Mouse (Mus musculus): ENCODE measurements at regions not wholly inside any gene's neighbourhood (a gene's known extent, or its start where the extent isn't known, plus 50 kb on each side); places are given as distances from the start of the nearest gene placed in this dataset.

DNA sequence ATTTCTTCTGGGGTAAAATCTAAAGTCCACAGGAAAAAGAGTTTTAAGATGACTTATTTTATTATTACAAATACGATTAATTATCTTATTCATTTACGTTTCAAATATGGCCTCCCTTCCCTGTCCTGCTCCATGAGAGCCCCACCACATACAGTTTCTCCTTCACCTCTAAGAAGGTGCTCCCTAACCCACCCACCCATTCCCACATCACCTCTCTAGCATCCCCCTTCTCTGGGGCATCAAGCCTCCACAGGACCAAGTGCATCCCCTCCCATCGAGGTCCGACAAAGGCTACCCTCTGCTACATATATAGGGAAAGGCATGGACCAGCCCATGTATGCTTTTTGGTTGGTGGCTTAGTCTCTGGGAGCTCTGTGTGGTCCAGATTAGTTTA, 300.2 kb upstream of the Gpc5 start:
- ATAC-seq (replicated peaks; ENCODE audit: low FRiP score, poor library complexity, severe bottlenecking) = no peak

DNA sequence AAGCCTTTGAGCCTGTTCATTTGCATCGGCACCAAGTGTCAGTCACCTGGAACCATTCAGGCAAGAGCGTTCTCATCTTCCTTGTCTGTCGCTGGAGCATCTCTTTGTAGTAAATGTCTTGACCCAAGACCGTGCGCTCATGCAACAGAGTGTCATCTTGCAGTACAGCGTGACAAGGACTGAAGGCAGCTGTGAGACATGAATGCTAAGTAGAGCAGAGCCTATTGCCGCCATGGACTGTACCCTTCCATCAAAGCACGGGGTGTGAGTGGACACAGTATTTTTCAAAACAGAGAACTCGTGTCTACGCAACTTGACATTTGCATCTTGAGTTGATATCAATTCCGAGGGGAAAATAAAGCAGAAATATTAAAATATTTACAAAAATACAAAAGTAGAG, 287.4 kb upstream of the Gpc5 start:
- ATAC-seq (replicated peaks; ENCODE audit: low FRiP score, poor library complexity, severe bottlenecking) = no peak

DNA sequence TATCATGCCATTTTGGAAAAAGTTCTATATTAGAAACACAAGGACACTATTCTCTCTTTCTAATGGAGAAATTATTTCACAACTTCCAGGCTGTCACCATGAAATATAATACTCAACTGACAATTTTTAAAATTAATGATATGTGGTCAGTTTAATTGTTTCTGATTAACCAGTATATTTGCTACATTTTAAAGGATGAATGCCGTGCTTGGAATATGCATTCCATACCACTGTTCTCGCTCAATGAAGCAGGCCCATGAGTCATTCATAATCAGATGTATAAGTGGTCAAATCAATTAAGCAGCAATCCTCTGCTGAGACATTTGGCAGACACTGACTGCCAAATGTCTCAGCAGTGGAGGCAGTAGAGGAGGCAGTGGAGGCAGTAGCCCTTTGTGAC, 283.4 kb upstream of the Gpc5 start:
- no peak for ATAC-seq (replicated peaks; ENCODE audit: low FRiP score, poor library complexity, severe bottlenecking)

DNA sequence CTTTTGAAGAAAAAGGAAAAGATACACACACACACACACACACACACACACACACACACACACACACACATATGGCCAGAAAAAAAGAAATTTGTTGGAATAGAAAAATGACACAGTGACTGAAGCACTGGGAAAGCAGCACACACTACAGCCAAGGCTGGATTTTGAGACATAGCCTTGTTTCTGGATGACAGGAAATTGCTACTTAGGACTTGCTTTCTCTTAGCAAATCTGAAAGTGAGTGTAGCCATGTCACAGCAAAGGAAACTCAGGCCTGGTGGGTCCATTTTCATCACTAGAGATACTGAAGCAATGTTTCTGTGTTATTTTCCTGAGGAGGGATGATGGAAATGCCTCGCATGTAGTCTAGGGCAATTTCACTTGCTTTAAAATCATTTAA, 271.3 kb upstream of the Gpc5 start:
- ATAC-seq (replicated peaks; ENCODE audit: low FRiP score, poor library complexity, severe bottlenecking) = no peak

DNA sequence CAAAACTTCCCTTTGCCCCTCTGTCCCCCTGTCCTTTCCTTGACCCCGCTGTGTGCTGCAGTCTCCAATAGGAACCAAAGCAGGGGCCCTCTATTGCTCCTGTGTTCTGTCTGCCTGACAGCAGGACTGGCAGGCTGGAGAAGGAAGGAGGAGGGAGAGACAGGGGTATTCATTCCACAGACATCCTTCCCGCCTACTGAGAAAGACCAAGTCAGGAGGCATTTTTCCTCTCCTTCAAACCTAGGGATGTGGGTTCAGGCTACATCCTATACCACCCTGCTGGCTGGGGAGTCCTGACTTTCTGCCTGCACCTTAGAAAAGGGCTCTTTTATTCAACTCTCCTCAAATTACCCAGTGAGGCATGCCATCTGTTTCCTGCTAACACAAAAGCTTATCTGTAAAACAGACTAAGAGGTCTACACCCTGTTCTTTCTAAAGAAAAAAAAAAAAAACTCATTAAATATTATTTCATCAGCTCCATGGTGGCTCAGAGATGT, 270.9 kb upstream of the Gpc5 start:
- ATAC-seq (replicated peaks; ENCODE audit: low FRiP score, poor library complexity, severe bottlenecking) = no peak

DNA sequence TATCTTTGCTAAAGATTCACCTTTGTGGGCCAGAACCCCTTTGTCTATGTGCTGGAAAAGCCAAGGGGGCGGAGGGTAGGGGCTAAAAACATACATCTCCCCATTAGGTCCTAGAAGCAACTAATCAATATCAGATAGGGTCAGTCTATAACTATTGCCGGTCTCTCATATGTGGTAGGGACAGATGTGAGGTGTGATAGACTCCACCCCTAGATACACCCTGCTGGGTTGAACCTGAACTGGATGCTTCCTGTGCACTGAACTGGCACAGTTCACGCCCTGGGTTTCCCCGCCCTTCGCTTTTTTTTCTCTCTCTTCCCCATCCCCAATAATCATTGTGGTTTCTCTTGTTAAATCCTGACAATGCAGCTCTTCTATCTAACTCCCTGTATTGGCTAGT, 270.3 kb upstream of the Gpc5 start:
- no peak for ATAC-seq (replicated peaks; ENCODE audit: low FRiP score, poor library complexity, severe bottlenecking)

DNA sequence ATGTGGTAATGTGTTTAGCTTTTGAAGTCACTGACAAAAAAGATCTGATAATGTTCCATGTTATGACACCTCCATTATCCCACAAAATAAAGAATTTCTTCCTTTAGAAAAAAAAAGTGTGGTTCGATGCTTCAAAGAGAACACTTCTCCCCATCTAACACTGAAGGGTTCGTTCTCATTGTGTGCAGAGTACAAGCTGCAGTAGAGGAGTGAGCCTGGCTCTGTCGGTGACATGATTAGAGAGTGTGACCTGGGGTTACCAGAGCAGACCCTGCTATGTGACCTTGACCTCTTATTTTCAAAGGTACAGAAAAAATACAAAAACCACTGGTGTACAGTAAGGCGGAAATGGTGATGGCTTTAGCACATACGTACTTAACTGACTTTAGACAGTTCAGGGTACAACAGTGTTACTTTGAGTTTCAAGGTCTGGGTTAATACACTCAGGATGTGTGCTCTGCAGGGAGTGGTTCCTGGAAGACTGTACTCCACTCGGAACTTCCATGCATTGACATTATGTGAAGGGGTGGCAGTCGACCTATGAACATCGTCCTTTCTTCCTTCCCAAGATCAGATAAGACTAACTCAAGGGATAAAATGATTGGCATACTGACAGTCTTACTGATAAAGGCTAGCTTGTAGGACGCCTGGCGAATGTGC, 265.2 kb upstream of the Gpc5 start:
- ATAC-seq (replicated peaks; ENCODE audit: low FRiP score, poor library complexity, severe bottlenecking) = no peak

DNA sequence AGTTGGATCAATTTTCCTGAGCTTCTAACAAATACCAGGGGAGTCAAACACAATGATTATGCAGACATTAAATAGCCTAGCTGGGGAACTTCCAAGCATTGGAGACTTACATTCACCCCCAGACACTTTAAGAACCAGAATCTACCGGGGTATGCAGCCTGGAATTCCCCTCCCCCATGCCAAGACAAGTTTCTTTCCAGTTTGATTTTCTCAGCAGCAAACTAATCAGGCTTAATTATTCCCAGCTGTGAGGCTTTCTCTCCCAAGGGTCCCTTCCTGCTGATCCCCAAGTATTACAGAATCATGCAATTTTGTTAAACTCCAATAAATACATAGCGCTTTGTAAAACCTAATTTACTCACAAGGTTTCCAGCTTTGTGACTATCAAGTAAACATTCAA, 262.7 kb upstream of the Gpc5 start:
- no peak for ATAC-seq (replicated peaks; ENCODE audit: low FRiP score, poor library complexity, severe bottlenecking)

DNA sequence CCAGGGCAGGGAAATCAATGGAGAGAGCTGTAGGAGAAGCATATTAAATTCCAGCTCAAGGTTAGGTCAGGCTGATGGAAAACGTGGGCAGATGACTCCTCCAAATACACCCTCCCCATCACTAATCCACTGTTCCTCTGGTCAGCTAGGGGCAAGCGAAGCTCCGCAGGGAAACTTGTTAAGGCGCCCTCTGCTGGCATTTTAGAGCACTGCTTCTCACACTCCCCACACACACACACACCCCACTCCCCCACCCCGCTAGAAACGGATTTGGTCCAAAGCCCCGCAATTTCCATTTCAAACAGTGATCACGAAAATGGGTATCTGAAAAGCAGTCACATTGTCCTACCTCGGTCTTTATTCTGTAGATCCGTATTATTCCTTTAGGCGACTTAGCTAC, 259.0 kb upstream of the Gpc5 start:
- ATAC-seq (replicated peaks; ENCODE audit: low FRiP score, poor library complexity, severe bottlenecking) = no peak

DNA sequence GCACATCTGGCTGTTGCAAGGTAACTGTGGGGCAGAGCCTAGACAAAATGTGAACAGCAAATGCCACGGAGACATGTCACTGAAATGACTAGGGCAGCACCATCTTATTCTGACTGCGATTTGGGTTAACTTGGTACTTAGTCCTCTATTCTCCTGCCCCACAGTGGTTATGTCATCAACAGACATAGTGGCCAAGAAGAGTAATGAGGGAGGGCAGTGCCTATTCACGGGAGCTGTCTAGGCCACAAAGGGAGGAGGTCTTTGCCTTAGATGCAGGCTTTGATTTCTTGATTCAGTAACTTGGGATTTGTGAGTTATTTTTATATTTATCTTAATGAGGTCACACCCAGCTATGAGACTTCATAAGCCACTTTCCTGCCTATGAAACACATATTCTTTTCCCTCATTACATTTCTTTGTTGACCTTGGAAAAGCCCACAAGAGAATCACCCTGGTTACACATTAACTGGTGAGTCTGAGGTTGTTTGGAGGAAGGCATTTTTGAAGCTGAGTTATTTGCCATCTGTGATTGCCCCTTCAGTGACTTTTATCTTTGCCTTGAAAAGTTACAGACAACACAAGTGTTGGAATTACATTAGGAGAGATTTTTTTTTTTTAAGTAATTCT, 255.2 kb upstream of the Gpc5 start:
- no peak for ATAC-seq (replicated peaks; ENCODE audit: low FRiP score, poor library complexity, severe bottlenecking)

DNA sequence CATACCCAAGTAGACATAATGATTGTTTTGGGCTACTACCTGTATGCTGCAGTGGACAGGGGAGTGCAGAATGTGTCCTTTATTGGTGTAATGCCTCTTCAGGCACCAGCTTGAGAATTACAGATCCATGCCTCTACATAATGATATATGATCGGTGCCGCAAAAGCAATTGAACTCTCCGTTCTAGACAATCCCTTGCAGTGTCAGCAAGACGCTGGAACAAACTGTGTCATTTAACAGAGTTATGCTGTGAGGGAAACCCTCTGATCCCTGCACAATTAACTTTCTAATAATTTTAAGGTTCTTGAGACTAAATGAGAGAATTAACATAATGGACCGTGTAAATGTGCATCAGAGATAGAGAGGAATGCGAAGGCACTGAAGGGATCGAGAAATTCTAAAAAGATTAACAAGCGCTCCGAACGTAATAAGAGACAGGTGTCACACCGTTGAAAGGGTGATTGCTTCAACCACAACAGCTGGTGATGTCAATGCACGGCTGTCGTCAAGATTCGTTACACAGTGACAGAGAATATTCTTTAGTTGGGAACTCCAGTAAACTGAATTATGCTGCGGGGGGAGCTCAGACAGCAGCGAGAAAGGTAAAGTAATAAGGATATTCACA, 254.3 kb upstream of the Gpc5 start:
- ATAC-seq (replicated peaks; ENCODE audit: low FRiP score, poor library complexity, severe bottlenecking) = no peak

DNA sequence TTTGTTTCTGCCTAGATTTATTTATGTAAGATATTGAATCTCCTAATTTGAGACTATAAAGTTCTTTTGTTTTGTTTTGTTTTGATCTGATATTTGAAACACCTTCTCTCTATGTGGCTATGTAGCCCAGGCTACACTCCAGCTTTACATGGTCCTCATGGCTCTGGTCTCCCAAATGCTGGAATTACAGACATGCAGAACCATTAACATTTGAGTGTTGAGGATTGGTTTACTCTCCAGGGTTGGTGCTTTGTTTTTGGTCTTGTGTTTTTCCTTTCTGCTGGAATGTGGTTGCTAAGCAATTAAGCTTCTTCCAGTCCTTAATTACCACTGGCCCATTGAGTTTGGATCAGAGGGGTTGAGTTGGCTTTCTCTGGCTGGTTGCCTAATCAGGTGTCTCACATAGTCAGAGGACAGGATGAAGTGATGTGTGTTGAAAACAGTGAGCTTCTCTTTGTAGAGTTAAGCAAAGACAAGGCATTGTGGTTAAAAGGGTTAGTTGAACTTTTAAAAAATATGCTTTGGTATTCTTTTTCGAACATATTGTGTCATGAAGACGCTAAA, 252.6 kb upstream of the Gpc5 start:
- no peak for ATAC-seq (replicated peaks; ENCODE audit: low FRiP score, poor library complexity, severe bottlenecking)

DNA sequence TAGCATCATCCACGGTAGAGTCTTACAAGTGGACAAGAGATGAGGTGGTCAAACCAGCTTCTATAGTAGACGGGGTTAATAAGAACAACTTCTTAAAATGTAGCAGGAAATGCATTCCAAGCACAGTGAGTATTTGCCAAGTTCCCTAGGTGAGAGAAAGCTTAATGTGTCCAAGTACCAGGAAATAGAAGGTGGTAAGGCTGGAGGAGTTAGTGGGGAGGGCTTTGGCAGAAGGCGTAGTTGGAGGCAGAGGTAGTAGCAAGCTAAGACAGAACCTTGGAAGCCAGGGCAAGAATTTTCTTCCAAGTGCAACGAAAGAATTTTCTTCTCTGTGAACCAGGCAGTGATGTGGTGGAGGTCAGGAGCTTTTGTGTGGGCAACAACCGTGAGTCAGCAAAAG, 251.2 kb upstream of the Gpc5 start:
- no peak for ATAC-seq (replicated peaks; ENCODE audit: low FRiP score, poor library complexity, severe bottlenecking)

DNA sequence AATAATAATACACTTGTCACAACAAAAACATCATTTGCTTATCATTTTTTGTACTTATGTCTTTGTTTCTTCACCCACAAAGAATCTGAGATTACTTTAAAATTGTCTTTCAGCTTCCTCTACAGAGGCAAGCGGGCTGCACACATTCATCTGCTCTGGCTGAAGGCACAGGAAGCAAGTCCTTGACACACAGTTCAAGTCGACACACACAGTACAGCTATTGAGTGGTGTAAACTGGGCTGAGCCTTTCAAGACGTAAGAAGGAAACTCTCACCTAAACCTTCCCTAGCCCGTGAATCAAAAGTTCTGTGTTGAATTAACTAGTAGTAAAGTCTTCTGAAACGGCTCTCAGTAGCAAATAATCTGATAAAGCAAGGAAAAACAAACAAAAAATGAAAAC, 250.5 kb upstream of the Gpc5 start:
- ATAC-seq (replicated peaks; ENCODE audit: low FRiP score, poor library complexity, severe bottlenecking) = no peak

DNA sequence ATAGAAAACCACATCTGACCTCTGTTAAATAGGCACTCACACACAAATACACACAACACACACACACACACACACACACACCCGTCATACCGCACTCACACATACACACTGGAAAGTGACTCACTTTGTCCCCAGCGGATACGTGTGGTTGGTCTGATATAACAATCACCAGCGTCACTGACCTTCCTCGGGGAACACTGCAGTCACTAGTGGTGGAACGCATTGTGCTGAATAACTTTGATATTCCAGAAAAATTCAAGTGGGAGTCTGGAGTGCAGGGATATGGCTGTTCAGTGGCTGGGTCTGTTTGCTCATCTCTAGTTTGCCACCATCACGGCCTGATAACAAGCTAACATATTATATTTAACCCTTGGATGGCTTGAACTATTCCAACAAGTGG, 249.7 kb upstream of the Gpc5 start:
- ATAC-seq (replicated peaks; ENCODE audit: low FRiP score, poor library complexity, severe bottlenecking) = no peak

DNA sequence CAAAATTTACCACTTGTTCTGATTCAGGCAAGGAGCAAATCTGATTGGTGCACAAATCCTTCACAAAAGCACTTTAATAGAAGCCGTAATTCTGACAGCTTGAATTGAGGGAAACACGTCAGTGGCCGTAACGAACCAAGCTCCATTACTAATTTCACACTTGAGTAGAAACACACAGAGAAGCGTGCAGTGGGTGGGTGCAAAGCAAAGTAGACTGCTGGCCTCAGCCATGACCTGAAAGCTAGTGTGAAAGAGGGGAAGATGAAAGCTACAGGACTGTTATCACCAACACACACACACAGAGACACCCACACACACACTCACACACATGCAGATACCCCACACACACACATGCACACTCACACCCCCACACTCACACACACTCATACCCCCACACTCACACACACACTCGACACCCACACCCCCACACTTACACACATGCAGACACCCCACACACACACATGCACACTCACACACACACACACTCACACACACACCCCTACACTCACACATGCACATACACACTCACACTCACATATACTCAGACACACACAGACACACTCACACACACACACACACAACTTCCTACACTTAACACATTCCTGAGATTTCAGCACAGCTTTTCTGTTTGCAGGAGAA, 248.8 kb upstream of the Gpc5 start:
- no peak for ATAC-seq (replicated peaks; ENCODE audit: low FRiP score, poor library complexity, severe bottlenecking)

DNA sequence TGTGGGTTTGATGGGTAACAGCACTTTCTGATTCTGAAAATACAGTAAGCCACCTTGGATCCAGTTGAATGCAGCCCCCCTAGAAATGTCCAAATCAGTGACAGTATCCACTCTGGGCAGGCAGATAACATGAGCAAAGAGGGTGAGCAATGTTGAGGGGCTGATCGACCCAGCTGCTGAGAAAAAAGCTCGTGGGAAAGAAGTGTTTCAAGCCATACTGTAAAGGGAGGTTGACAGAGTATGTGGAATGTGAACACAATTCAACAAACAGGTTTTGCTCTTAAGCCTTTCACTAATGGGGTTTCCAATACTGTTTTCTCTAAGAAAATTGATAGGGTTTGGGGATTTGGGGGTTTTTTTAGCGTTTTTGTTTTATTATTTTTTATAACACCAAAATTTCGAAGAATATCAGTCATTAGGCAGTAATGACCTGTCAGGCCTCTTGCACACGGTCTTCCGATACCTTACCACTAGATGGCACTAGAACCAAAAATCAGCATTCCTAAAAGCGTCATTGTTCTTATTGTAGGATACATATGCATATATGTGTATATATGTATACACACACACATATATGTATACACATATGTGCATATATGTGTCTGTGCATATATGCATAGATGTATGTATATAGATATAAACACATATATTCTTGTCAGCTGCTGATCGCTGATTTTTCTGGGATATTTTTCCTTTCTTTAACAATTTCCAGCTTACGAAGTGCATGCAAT, 237.5 kb upstream of the Gpc5 start:
- ATAC-seq (replicated peaks; ENCODE audit: low FRiP score, poor library complexity, severe bottlenecking) = no peak

DNA sequence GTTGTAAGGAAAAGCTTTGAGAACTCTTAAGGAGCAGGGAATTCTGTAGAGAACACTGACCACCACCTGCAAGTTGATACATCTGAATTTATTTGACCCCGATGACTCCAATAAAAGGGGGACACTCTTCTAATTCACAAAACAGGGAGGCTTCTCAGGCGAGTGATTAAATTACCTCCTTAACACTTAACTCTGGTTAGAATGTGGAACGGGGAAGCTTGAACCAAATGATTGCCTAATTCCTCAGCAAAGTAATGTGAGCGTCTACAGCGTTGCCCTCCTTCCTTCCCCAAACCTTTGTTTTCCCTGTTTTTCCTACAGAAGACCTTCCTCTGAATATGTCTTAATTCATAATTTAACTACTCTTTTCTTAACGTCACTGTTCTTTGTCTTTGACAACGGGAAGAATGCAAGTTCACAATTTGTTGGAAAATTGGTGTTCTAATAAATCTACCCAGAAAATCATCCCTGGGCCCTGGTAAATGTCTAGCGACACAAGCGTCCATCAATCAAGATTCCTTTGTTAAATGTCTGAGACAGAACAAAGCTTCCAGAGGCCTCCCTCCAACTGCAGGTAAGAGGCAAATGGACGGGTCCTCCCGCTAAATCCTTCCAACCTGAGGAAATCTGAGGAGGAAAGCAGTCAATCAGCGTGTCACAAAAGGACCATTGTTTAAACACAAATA, 236.8 kb upstream of the Gpc5 start:
- ATAC-seq (replicated peaks; ENCODE audit: low FRiP score, poor library complexity, severe bottlenecking) = no peak

DNA sequence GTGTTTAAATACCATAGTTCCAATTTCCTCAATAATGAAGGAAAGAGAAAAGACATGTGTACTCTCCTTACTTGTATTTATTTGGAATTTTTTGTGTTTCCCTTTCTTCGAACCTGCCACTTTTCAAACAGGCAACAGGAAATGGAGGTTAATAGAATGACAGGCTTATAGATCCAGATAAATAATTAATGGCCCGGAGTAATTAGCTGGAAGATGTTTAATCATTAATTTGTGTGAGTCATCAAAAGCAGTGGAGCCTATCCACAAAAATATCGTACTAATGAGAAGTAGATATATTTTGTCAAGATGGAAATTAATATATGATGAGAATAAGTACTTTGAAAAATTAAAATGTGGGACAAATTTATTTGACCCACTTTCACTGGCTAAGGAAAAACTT, 236.3 kb upstream of the Gpc5 start:
- no peak for ATAC-seq (replicated peaks; ENCODE audit: low FRiP score, poor library complexity, severe bottlenecking)

All from erythroblast, adult 5-6 weeks (primary cell).